Mouse (Mus musculus) thymus, adult 2 months (tissue): ENCODE measurements around the gene Gm20388. TPM values are rescaled to one million over a fixed set of nuclear protein-coding genes. Genes with fewer than 3 reads are reported as not detected.

Source experiments
- DNase-seq: peaks from one replicate; pipeline ENCODE4 v3.0.0; 2021
- H3K27ac ChIP-seq: fragments of 200-500 bp; 2 replicates; pipeline ENCODE4 v1.5.1; 2012; ENCODE audit warnings: low read length, control low read depth; ENCODE audit not compliant: control insufficient read depth, insufficient read depth
- H3K27me3 ChIP-seq: fragments of 200-500 bp; 2 replicates; pipeline ENCODE4 v1.6.1; 2012; ENCODE audit warnings: mild to moderate bottlenecking, low read length, moderate library complexity, mixed read lengths; ENCODE audit not compliant: control insufficient read depth, insufficient read depth
- H3K36me3 ChIP-seq: fragments of 200-500 bp; 2 replicates; pipeline ENCODE4 v1.6.1; 2012; ENCODE audit warnings: mild to moderate bottlenecking, low read length, moderate library complexity; ENCODE audit not compliant: control insufficient read depth, insufficient read depth
- H3K4me1 ChIP-seq: fragments of 200-500 bp; replicated peaks from 2 replicates; pipeline ENCODE4 v1.6.1; 2012; ENCODE audit warnings: low read length; ENCODE audit not compliant: control insufficient read depth, insufficient read depth
- H3K4me3 ChIP-seq: fragments of 200-500 bp; 2 replicates; pipeline ENCODE4 v1.5.1; 2012; ENCODE audit warnings: mild to moderate bottlenecking, low read length, control low read depth, moderate library complexity; ENCODE audit not compliant: control insufficient read depth, insufficient read depth
- CTCF ChIP-seq: fragments of 200-500 bp; IDR thresholded peaks from 2 replicates; pipeline ENCODE4 v1.5.1; 2012; ENCODE audit warnings: mild to moderate bottlenecking, control low read depth, low read length, moderate library complexity, borderline replicate concordance; ENCODE audit not compliant: control insufficient read depth, poor library complexity, insufficient read depth; ENCODE audit errors: extremely low read depth
- POLR2A ChIP-seq: fragments of 200-500 bp; IDR thresholded peaks from 2 replicates; pipeline ENCODE4 v1.6.1; 2012; ENCODE audit warnings: mild to moderate bottlenecking, low read length, control low read depth, moderate library complexity; ENCODE audit not compliant: control insufficient read depth, poor library complexity, insufficient read depth; ENCODE audit errors: extremely low read depth
- WGBS: fragments of 180-500 bp; shearing (Covaris S2); methylation state at CpG from one replicate; pipeline ENCODE4 v1.1.7; 2018; 5-methylcytosine and 5-hydroxymethylcytosine counted together
- polyA plus RNA-seq: library from polyadenylated mRNA; depleted of rRNA; stranded (reverse); fragments of >200 nt; gene quantifications from 2 replicates; pipeline ENCODE4 v1.2.3, GENCODE M21; 2012

Gm20388 gene
- polyA plus RNA-seq, 1 experiment: 103 TPM

DNA sequence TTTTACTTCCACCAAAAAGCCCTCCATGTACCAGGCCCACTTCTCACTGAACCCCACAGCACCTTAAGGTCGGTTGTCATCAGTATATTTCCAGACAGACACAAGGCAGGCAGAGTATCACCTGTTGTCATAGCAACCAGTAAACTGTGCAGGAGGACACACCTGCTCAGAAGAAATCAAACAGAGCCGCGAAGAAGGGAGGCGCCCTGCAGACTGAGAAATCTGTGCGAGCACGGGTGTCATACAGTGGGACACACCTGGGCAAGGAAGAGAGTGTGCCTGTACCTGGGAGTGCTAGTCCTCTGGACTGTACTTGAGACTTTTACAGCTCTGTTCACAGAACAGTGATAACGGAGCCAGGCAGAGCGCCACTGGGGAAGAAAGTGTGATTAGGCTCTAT is 3798.1 kb downstream of the Gm20388 start:
- Histone ChIP-seq H3K27ac (no peak overlapping the region), H3K4me3 (no peak overlapping the region), H3K36me3 (no peaks in the 10 kb centered on the region), H3K27me3 (no peaks in the 10 kb centered on the region), H3K4me1 (no peaks in the 10 kb centered on the region)
- WGBS: 83% methylated on average over 8 of the region's 8 CpGs
- DNase-seq: no peak
- TF ChIP-seq CTCF: no peak
- TF ChIP-seq POLR2A: no peak

DNA sequence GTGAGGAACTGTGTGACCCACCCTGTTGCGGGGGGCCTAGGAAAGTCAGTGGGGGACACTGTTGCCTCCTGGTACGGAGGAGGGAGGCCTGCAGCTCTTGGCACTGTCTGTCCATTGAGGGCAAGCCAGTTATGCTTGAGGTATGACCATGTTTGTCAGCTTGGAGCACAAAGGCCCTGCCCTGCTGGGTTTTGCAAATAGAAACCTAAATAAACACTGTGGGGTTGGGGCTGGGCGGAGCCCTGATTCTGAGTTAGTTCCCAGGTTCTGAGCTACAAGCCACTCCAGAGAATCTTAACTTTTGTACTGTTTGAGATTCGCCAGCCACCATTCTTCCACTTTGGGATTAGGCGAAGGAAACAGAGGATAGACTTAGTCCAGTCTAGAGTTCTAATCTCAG is 3799.7 kb downstream of the Gm20388 start:
- no peak for DNase-seq
- no peak overlapping the region for H3K4me3 ChIP-seq
- no peaks in the 10 kb centered on the region for H3K27me3 ChIP-seq
- no peaks in the 10 kb centered on the region for H3K4me1 ChIP-seq
- TF ChIP-seq CTCF (no peak), POLR2A (no peak)
- H3K36me3 ChIP-seq: no peaks in the 10 kb centered on the region
- no peak overlapping the region for H3K27ac ChIP-seq
- WGBS: 94% methylated on average over 5 of the region's 5 CpGs

DNA sequence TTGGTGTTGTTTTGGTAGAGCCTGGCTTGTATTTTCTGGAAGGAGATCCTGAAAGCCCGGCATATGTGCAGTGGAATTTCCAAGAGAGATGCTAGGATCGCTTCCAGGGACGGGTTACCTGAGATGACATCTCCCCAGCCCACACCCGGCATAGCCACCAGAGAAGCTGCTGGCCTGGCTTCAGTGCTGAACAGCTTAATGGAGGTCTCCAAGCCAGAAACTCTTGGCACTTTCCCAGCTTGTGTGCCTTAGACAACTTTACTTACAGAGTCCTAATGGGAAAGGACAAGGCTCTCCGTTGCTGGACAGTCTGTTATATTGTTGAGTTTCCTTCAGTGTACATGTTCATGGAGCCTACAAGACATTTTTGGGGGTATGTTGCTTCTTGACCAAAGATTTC is 3803.8 kb downstream of the Gm20388 start:
- H3K4me3 ChIP-seq: no peak overlapping the region
- H3K27ac ChIP-seq: no peak overlapping the region
- no peaks in the 10 kb centered on the region for H3K4me1 ChIP-seq
- H3K27me3 ChIP-seq: no peaks in the 10 kb centered on the region
- 97% methylated on average over 5 of the region's 5 CpGs for WGBS
- DNase-seq: no peak
- H3K36me3 ChIP-seq: no peaks in the 10 kb centered on the region
- TF ChIP-seq POLR2A (no peak), CTCF (no peak)

DNA sequence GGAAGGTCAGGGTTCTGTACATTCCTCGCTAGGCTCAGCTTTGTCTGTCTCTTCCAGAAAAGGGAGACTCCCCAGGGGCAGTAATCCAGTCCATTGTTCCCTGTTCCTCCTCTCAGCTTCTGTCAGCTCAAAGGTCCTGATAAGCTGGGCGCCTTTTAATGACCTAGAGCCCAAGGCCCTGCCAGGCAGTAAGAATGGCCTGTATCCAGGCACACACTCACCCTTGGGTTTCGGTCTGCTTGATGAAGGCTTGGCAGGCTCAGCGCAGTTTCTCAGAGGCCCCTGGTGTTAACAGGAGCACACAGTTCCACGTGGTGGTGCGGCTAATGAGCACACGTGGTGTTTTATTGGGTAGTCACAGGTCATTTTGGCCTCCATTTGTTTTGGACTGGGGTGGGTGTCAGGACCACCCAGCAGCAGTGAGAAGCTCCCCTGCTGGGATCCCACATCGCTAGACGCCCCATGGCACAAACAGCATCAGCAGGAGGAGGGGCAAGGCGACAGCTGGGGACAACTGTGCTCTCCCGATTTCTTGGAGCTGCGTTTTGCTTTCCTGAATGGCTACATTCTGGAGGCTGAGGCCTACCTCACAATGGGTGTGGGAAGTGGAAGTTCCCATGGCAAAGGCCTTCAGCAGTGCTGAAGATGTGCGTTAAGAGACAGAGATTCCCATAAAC is 3805.4 kb downstream of the Gm20388 start:
- Histone ChIP-seq H3K27ac (no peak overlapping the region), H3K36me3 (no peaks in the 10 kb centered on the region), H3K4me3 (no peak overlapping the region), H3K27me3 (no peaks in the 10 kb centered on the region; the same call in 1 of the 2 replicates), H3K4me1 (no peaks in the 10 kb centered on the region)
- no peak for TF ChIP-seq POLR2A
- no peak for TF ChIP-seq CTCF
- 86% methylated on average over 13 of the region's 13 CpGs for WGBS
- no peak for DNase-seq

DNA sequence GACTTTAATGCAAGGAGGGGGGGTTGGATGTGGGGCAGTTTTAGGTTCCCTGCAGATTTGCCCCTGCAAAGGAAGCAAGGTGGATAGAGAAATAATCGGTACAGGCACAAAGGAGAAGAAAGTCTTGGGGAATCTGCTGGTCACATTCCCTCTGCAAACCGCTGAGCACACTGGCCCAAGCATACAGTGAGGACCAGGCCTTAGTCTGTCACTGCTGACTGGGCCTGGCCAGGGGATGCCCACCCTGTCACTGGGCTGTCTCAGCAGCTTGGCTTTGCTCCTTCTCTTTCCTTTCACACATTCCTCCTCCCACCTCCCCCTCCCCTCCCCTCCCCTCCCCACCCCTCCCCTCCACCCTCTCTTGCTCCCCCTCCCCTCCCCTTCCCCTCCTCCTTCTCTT is 3806.5 kb downstream of the Gm20388 start:
- H3K4me3 ChIP-seq: no peak overlapping the region
- 74% methylated on average over 2 of the region's 2 CpGs for WGBS
- H3K4me1 ChIP-seq: no peaks in the 10 kb centered on the region
- no peaks in the 10 kb centered on the region; the same call in 1 of the 2 replicates for H3K27me3 ChIP-seq
- no peak overlapping the region for H3K27ac ChIP-seq
- no peak for TF ChIP-seq POLR2A
- no peak for TF ChIP-seq CTCF
- no peak for DNase-seq
- H3K36me3 ChIP-seq: no peaks in the 10 kb centered on the region

DNA sequence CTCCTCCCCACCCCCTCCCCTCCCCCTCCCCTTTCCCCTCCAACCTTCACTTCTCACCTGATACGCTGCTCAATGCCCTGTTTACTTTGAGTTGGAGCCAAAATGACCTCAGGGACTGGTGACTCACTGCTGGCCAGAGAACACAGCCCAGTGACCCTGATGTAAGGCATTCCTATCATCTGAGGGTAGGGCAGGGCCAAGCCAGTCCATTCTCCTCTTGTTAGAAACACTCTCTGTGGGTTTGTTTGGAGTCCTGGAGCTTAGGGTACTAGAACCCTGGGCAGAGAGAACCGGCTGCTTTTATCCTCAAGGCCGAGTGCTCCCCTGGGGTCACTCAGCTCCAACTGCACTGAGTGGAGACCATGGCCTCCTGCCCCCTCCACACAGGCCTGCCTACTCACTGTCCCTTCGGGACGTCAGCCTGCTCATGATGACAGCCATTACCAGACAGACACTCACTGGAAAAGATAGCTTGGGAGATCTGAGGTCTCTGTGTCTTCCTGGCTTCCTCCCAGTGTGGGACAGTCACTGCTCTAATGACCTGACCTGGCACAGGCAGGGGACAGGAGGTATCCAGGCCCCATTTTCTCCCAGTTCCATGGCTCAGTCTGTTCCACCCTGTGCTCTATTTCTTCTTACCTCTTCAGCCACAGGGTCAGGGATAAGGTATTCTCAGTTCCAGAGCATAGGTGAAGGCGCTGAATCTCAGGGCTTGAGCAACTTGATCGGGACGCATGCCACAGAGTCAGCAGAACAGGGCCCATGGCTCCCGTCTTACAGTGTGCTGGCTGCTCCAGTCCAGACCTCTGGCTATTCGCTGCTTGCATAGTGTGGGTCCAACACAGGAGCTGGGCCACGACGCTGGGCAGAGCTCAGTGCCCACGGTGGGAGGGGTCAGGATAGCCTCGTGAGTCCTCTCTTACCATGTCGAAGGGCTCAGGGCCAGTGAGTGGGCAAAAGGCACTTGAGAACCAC is 3807.2 kb downstream of the Gm20388 start:
- DNase-seq: no peak
- WGBS: 91% methylated on average over 15 of the region's 15 CpGs
- Histone ChIP-seq H3K27ac (no peak overlapping the region), H3K27me3 (no peaks in the 10 kb centered on the region; the same call in 1 of the 2 replicates), H3K4me1 (no peaks in the 10 kb centered on the region), H3K36me3 (no peaks in the 10 kb centered on the region), H3K4me3 (no peak overlapping the region)
- no peak for TF ChIP-seq CTCF
- TF ChIP-seq POLR2A: no peak
